Mouse (Mus musculus): ENCODE data around the gene Knstrn.

The Knstrn gene

DNA sequence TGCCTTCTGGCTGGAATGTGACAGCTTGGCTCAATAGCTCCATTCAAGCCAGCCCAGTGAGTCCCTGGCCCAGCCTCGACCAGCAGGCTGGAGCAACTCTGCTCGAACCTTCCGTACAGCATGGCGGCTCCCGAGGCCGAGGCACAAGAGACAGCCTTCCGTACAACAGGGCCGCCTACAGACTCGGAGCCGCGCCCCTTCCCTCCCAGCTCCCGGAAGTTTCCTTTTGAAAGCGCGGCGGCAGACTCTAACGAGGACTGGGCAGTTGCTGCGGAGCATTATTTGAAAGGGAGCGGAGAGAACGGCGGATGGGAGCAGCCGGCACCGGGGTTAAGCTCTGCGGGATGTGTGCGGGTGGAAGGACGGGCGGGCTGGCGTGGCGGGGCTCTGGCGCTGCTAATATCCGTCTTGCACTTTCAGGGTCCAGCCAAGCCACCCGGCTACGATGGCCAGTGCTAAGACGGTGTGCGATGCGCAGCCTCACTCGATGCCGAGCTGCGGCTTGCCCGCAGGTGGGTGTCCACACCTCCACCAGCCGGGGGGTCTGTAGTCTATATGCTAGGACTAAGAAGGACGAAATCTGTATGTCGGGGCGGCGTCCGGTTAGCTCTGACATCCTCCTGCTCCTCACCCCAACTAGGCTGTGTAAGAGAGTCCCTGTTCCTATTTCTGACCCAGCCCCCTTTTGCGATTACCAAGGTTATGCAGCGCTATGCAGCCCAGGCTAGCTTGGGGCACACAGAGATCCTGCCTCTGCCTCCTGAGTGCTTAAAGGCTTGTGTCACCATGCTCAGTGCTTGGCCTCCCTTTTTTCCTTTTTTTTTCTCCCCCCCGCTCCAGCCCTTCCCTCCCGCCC is at the start of gene Knstrn:
Gene Knstrn, plus strand, starts transcription at position 23 of the 856 bp plus-strand sequence.
- peak; percentile 80 for DNase-seq (ENCODE audit: low read depth, low spot score)

GRCm38 (mm10) chr2:118764094-118764831 is 49.5 kb upstream of the Knstrn start:
- no peak for DNase-seq (ENCODE audit: low read depth, low spot score)

GRCm38 (mm10) chr2:118764875-118765274 is 48.9 kb upstream of the Knstrn start:
- DNase-seq (ENCODE audit: low read depth, low spot score): no peak

GRCm38 (mm10) chr2:118766041-118767033 is 47.5 kb upstream of the Knstrn start:
- no peak for DNase-seq (ENCODE audit: low read depth, low spot score)

GRCm38 (mm10) chr2:118772158-118772874 is 41.5 kb upstream of the Knstrn start, which contains the start of gene Phgr1:
Phgr1 (plus strand) TSS chr2:118772769.
- no peak for DNase-seq (ENCODE audit: low read depth, low spot score)

- DNase-seq (ENCODE audit: low read depth, low spot score): no peak
These were observed 39.3 kb upstream of the Knstrn start for GRCm38 (mm10) chr2:118774536-118774935.

DNA sequence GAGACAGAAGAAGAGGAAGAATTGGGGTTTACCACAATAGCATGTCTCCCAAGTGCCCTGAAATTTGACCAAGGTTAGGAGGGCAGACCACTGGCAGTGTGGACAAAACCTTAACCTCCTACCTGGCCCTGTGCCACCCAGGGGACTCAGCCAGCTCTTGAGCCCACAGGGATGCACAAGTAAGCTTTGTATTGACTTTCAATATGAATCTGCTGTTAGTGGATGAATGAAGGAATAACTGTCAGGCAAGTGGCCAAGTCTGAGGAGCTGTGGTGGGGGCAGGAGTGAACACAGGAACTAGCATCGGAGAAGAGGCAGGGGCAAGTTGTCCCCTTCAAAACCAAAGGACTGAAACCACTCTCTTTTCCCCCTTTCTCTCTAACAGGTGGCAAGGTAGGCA is 38.4 kb upstream of the Knstrn start:
- DNase-seq (ENCODE audit: low read depth, low spot score): no peak

DNA sequence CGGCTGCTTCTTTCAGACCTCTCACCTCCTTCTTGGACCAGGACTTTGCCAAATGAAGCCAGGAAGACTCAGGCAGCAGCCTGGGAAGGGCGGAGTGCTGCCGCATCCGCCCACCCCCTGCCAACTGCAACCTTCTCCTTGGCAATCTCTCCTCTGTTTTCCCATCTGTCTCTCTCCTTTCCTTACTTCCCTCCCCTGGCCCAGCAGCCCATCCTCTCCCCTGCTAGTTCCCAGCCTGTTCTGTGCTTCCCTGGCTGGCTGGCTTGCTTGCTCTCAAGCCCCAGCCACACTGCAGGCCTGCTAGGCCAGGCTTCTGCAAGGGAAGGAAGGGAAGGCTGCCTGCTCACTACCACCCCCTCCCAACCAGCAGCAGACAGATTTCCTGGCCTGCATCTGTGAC is 38.0 kb upstream of the Knstrn start:
- no peak for DNase-seq (ENCODE audit: low read depth, low spot score)

GRCm38 (mm10) chr2:118776295-118776694 is 37.5 kb upstream of the Knstrn start:
- DNase-seq (ENCODE audit: low read depth, low spot score): no peak

GRCm38 (mm10) chr2:118778418-118778817 is 35.4 kb upstream of the Knstrn start:
- no peak for DNase-seq (ENCODE audit: low read depth, low spot score)

GRCm38 (mm10) chr2:118779065-118779464 is 34.7 kb upstream of the Knstrn start:
- DNase-seq (ENCODE audit: low read depth, low spot score): no peak

DNA sequence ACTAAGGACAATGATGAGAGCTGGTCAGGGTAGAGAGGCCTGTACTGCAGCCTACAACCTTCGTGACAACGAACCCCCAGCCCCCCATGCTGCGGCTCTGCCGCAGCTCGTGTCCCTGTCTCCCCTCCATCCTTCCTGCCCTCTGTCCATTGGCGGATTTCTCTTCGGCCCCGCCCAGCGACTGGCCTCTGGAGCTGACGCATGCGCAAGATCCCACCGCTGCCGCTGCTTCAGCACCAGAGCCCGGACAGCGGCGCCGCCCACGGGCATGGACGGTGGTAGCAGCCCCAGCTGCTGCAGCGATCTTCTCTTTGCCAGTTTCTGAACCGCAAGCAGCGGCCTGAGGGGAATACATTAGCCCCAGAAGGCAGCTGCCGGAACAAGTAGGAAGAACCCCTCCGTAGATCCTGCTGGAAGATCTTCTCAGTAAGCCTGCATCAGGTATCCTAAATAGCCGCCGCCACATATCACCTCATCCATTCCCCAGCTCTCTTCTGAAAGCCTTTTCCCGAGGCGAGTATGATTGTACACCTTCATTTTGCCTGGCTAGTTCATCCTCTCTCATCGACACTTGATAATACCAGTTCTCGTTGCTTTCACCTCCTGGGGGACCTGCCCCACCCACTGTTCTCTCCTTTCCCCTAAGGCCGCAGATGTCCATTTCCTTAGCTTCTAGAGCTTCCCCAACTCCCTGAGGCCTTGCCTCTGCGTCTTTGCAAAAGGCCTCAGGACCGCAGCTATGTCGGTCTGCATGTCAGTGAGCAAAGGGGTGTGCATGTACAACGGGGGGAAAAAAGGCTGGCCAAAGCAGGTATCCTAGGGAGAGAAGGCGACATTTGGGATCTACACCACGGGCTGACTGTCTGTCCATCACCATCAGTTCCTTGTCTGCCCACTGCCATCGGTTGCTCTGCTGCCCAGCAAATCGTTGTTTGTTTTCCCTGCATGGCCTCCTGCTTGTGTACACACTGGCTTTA is 34.0 kb upstream of the Knstrn start, which contains the start of gene Disp2:
Gene Disp2, plus strand, starts transcription at position 216 of the 977 bp plus-strand sequence.
- DNase-seq (ENCODE audit: low read depth, low spot score): peak; percentile 55

- DNase-seq (ENCODE audit: low read depth, low spot score): no peak
These were observed 32.7 kb upstream of the Knstrn start for GRCm38 (mm10) chr2:118781115-118781514.

- no peak for DNase-seq (ENCODE audit: low read depth, low spot score)
These were observed 31.5 kb upstream of the Knstrn start for GRCm38 (mm10) chr2:118782303-118782702.

- DNase-seq (ENCODE audit: low read depth, low spot score): no peak
These were observed 30.7 kb upstream of the Knstrn start for GRCm38 (mm10) chr2:118783093-118783492.

GRCm38 (mm10) chr2:118783663-118784062 is 30.1 kb upstream of the Knstrn start:
- no peak for DNase-seq (ENCODE audit: low read depth, low spot score)

GRCm38 (mm10) chr2:118786525-118786924 is 27.3 kb upstream of the Knstrn start:
- no peak for DNase-seq (ENCODE audit: low read depth, low spot score)

- DNase-seq (ENCODE audit: low read depth, low spot score): no peak
These were observed 24.3 kb upstream of the Knstrn start for GRCm38 (mm10) chr2:118789501-118789900.

DNA sequence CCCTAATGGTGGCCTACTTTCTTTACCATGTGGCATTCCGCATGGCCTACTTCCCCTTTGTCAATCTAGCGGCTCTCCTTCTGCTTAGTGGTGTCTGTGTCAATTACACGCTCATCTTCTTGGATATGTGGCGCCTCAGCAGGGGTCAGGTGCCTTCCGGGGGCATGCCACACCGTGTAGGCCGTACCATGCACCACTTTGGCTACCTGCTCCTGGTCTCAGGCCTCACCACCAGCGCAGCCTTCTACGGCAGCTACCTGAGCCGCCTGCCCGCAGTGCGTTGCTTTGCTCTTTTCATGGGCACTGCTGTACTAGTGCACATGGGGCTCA is 23.6 kb upstream of the Knstrn start:
- DNase-seq (ENCODE audit: low read depth, low spot score): no peak
